Mouse (Mus musculus) liver, adult 2 months (tissue): ENCODE measurements around the gene Xpot.

Source experiments
- CTCF ChIP-seq: fragments of 200-500 bp; IDR thresholded peaks from 2 replicates; pipeline ENCODE4 v1.5.1; 2011; ENCODE audit warnings: low read depth, low read length, control low read depth
- POLR2A ChIP-seq: fragments of 200-500 bp; IDR thresholded peaks from 2 replicates; pipeline ENCODE4 v1.6.1; 2011; ENCODE audit warnings: low read length, control low read depth; ENCODE audit not compliant: insufficient read depth; ENCODE audit errors: extremely low read depth

GRCm38 (mm10) chr10:121612448-121612847 is 13.7 kb downstream of the Xpot start:
- no peak for TF ChIP-seq POLR2A
- no peak for TF ChIP-seq CTCF
